Mouse (Mus musculus) kidney, embryonic 14.5 days (tissue): ENCODE measurements around the gene Efna2. TPM values are rescaled to one million over a fixed set of nuclear protein-coding genes. Genes with fewer than 3 reads are reported as not detected.

Source experiments
- ATAC-seq: fragments of 200-750 bp; cut with Nextera tagmentation; 2 replicates; pipeline ENCODE4 v1.8.0; 2017; ENCODE audit warnings: moderate number of reproducible peaks, mild to moderate bottlenecking, moderate TSS enrichment, moderate library complexity; ENCODE audit not compliant: low FRiP score, low TSS enrichment
- H3K27ac ChIP-seq: fragments of 300-500 bp; sonication (generic); 2 replicates; pipeline ENCODE4 v1.5.1; 2014; ENCODE audit warnings: low read depth, mild to moderate bottlenecking, low read length, moderate library complexity, mixed read lengths
- H3K27me3 ChIP-seq: fragments of 300-500 bp; sonication (generic); 2 replicates; pipeline ENCODE4 v1.6.1; 2014; ENCODE audit warnings: mild to moderate bottlenecking, low read length; ENCODE audit not compliant: control insufficient read depth, insufficient read depth
- H3K36me3 ChIP-seq: fragments of 300-500 bp; sonication (generic); 2 replicates; pipeline ENCODE4 v1.6.1; 2014; ENCODE audit warnings: low read length, mixed read lengths; ENCODE audit not compliant: control insufficient read depth, insufficient read depth
- H3K4me1 ChIP-seq: fragments of 300-500 bp; sonication (generic); 2 replicates; pipeline ENCODE4 v1.6.1; 2014; ENCODE audit warnings: low read length, mixed read lengths; ENCODE audit not compliant: control insufficient read depth, insufficient read depth
- H3K4me2 ChIP-seq: fragments of 300-500 bp; sonication (generic); replicated peaks from 2 replicates; pipeline ENCODE4 v1.6.1; 2014; ENCODE audit warnings: low read depth, mild to moderate bottlenecking, low read length
- H3K4me3 ChIP-seq: fragments of 300-500 bp; sonication (generic); 2 replicates; pipeline ENCODE4 v1.5.1; 2014; ENCODE audit warnings: mild to moderate bottlenecking, low read length
- H3K9ac ChIP-seq: fragments of 300-500 bp; sonication (generic); 2 replicates; pipeline ENCODE4 v1.6.1; 2014; ENCODE audit warnings: low read depth, mild to moderate bottlenecking, low read length, moderate library complexity
- H3K9me3 ChIP-seq: fragments of 300-500 bp; sonication (generic); 2 replicates; pipeline ENCODE4 v1.6.1; 2016; ENCODE audit warnings: low read length; ENCODE audit not compliant: control insufficient read depth
- WGBS: fragments of 180-500 bp; shearing (Covaris S2); extraction: QIAGEN DNeasy Blood & Tissue Kit; methylation state at CpG from one replicate; pipeline ENCODE4 v1.1.7; 2014; 5-methylcytosine and 5-hydroxymethylcytosine counted together
- polyA plus RNA-seq: library from polyadenylated mRNA; unstranded; fragments of >200 nt; fragmentation: Nextera tagmentation; extraction: Ambion mirVana; gene quantifications from 2 replicates; pipeline ENCODE4 v1.2.1, GENCODE M21; 2014

Efna2 gene
- polyA plus RNA-seq, 1 experiment from 2014 or later: 17.3 TPM

DNA sequence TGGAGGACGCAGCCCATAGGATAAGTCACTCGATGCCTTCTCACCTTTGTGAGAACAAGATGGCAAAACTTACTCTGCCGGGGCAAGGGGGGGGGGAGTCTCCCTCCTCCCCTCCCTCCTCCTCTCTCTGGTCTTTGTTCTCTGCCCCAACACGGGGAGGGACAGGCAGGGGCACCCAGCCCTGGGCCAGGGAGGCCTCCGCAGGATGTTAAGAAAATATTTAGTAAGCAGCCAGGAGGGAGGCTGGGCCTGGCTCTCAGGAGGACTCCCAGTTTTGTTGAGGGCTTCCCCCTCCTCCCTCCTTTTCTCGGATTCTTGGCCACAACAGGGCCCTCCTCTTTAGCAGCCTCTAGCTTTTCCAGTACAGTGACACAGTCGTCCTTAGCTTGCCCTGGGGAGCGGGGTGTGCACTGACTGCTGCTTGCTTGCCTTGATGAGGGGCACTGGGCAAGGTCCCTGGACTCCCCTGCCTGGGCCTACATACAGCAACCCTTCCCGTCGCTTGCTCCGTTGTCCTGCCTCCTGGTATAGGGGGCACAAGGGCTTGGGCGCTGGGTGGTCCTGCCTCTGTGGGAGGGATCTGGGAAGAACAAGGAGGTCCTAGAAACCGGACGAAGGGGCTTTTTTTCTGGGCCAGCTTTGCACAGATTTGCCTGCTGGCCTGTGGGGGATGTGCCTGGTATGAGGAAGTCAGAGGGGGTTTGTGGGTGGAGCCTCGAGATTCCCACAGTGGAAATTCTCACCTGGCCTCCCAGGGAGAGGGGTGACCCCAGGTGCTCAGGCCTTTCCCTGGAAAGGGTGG, 27.0 kb upstream of the Efna2 start:
- ATAC-seq: no peak
- Histone ChIP-seq H3K4me3 (peak overlapping the region; percentile 97), H3K4me2 (peak overlapping the region; percentile 87), H3K36me3 (peaks cover 61% of the 10 kb centered on the region), H3K4me1 (peaks cover 55% of the 10 kb centered on the region), H3K9ac (peak overlapping the region; percentile 99), H3K9me3 (no peaks in the 10 kb centered on the region), H3K27me3 (no peaks in the 10 kb centered on the region), H3K27ac (peak overlapping the region; percentile 99)
- 1% methylated on average over 15 of the region's 15 CpGs for WGBS

GRCm38 (mm10) chr10:80152873-80153260, 26.4 kb upstream of the Efna2 start:
- Histone ChIP-seq H3K4me1 (peaks cover 56% of the 10 kb centered on the region), H3K36me3 (peaks cover 66% of the 10 kb centered on the region), H3K27ac (peak overlapping the region; percentile 99), H3K9ac (peak overlapping the region; percentile 99; the same call in 1 of the 2 replicates), H3K4me2 (peak overlapping the region; percentile 87), H3K27me3 (no peaks in the 10 kb centered on the region), H3K4me3 (peak overlapping the region; percentile 97), H3K9me3 (no peaks in the 10 kb centered on the region)
- WGBS: 17% methylated on average over 3 of the region's 3 CpGs
- ATAC-seq: no peak

DNA sequence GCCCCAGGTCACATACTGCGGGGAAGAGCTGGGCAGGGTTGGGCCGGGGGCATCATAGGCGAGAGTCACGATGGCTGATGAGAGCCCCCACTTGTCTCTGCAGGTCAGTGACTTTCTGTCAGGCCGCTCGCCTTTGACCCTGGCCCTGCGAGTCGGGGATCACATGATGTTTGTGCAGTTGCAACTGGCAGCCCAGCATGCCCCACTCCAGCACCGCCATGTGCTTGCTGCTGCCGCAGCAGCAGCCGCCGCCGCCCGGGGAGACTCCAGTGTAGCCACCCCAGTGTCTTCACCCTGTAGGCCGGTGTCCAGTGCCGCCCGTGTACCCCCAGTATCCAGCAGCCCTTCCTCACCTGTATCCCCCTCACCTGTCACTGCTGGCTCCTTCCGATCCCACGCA, 25.6 kb upstream of the Efna2 start:
- no peaks in the 10 kb centered on the region for H3K9me3 ChIP-seq
- no peaks in the 10 kb centered on the region for H3K27me3 ChIP-seq
- peaks cover 66% of the 10 kb centered on the region for H3K36me3 ChIP-seq
- peak overlapping the region; percentile 97; the same call in 1 of the 2 replicates for H3K4me3 ChIP-seq
- H3K4me2 ChIP-seq: peak overlapping the region; percentile 87
- H3K27ac ChIP-seq: peak overlapping the region; percentile 99; the same call in 1 of the 2 replicates
- WGBS: 71% methylated on average over 19 of the region's 19 CpGs
- peaks cover 64% of the 10 kb centered on the region for H3K4me1 ChIP-seq
- no peak for ATAC-seq
- H3K9ac ChIP-seq: peak overlapping the region; percentile 99; the same call in 1 of the 2 replicates

DNA sequence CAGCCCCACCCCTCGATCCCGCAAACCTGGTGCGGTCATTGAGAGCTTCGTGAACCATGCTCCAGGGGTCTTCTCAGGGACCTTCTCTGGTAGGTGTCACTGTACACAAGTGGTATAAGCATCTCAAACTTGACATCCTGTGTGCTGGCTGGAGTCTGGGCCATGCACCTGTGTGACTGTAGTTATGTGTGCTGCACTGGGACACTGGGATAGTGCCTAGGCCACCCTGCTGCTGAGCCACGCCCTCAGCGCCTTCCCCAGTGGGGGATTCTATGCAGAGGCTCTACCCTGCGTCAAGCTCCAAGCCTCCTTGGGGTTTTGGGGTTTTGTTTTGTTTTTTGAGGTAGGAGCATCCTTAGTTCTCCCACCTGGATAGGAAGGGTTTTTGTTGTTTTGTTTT, 24.9 kb upstream of the Efna2 start:
- Histone ChIP-seq H3K4me3 (0 out of 2 replicates have a peak overlapping the region, but pooled peaks have one; percentile 2), H3K9me3 (no peaks in the 10 kb centered on the region), H3K27me3 (no peaks in the 10 kb centered on the region), H3K4me2 (no peak overlapping the region), H3K4me1 (peaks cover 71% of the 10 kb centered on the region), H3K27ac (no peak overlapping the region), H3K9ac (no peak overlapping the region), H3K36me3 (peaks cover 66% of the 10 kb centered on the region)
- WGBS: 82% methylated on average over 7 of the region's 7 CpGs
- no peak for ATAC-seq

- Histone ChIP-seq H3K9ac (peak overlapping the region; percentile 20; the same call in 1 of the 2 replicates), H3K27ac (0 out of 2 replicates have a peak overlapping the region, but pooled peaks have one; percentile 12), H3K27me3 (no peaks in the 10 kb centered on the region), H3K36me3 (peaks cover 66% of the 10 kb centered on the region), H3K4me3 (no peak overlapping the region), H3K4me2 (no peak overlapping the region), H3K9me3 (no peaks in the 10 kb centered on the region), H3K4me1 (peaks cover 73% of the 10 kb centered on the region)
- 37% methylated on average over 1 of the region's 1 CpGs for WGBS
- ATAC-seq: no peak
These were observed 24.0 kb upstream of the Efna2 start for GRCm38 (mm10) chr10:80155277-80155676.

GRCm38 (mm10) chr10:80156002-80156751, 23.1 kb upstream of the Efna2 start:
- H3K27ac ChIP-seq: peak overlapping the region; percentile 37; the same call in 1 of the 2 replicates

DNA sequence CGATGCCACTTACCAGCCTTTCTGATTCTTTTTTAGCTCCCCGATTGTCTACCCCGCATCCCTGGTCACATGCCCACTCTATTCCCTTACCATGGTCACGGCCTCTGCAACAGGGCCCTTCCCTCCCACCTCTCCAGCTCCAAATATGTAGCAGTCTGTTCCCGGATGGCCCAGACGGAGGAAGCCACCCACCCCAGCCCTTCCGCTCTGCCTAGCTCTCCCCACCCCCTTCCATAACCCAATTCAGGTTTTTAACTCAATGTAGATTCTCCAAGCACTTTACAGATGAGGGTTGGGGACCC, 22.6 kb upstream of the Efna2 start:
- no peak overlapping the region for H3K4me2 ChIP-seq
- H3K4me1 ChIP-seq: peaks cover 88% of the 10 kb centered on the region
- no peaks in the 10 kb centered on the region for H3K27me3 ChIP-seq
- H3K4me3 ChIP-seq: no peak overlapping the region
- ATAC-seq: no peak
- peak overlapping the region; percentile 99; the same call in 1 of the 2 replicates for H3K27ac ChIP-seq
- H3K9ac ChIP-seq: peak overlapping the region; percentile 23; the same call in 1 of the 2 replicates
- no peaks in the 10 kb centered on the region for H3K9me3 ChIP-seq
- peaks cover 60% of the 10 kb centered on the region for H3K36me3 ChIP-seq
- 49% methylated on average over 7 of the region's 7 CpGs for WGBS

More at GRCm38 (mm10) chr10:80156002-80156751, 23.1 kb upstream of the Efna2 start:
- no peak overlapping the region for H3K4me3 ChIP-seq
- no peaks in the 10 kb centered on the region for H3K9me3 ChIP-seq
- peak overlapping the region; percentile 23; the same call in 1 of the 2 replicates for H3K9ac ChIP-seq
- peaks cover 65% of the 10 kb centered on the region for H3K36me3 ChIP-seq
- 81% methylated on average over 29 of the region's 29 CpGs for WGBS
- no peaks in the 10 kb centered on the region for H3K27me3 ChIP-seq
- H3K4me1 ChIP-seq: peaks cover 82% of the 10 kb centered on the region
- H3K4me2 ChIP-seq: no peak overlapping the region
- no peak for ATAC-seq

GRCm38 (mm10) chr10:80157141-80157929, 21.9 kb upstream of the Efna2 start:
- Histone ChIP-seq H3K4me1 (peaks cover 91% of the 10 kb centered on the region), H3K9ac (peak overlapping the region; percentile 8; the same call in 1 of the 2 replicates), H3K27me3 (no peaks in the 10 kb centered on the region), H3K4me3 (no peak overlapping the region), H3K4me2 (peak overlapping the region; percentile 21; the same call in 1 of the 2 replicates), H3K27ac (peak overlapping the region; percentile 99; the same call in 1 of the 2 replicates), H3K9me3 (no peaks in the 10 kb centered on the region), H3K36me3 (peaks cover 53% of the 10 kb centered on the region)
- ATAC-seq: no peak
- 55% methylated on average over 15 of the region's 15 CpGs for WGBS
